Mouse (Mus musculus) layer of hippocampus, adult 9-11 months (tissue): ENCODE measurements around the gene Plcd4.
A peak's percentile ranks its signal among the peaks of the same experiment; 100 is the strongest.

ENCODE experiments used
- DNase-seq: peaks from one replicate; pipeline ENCODE4 v3.0.0; 2022

Gene Plcd4

DNA sequence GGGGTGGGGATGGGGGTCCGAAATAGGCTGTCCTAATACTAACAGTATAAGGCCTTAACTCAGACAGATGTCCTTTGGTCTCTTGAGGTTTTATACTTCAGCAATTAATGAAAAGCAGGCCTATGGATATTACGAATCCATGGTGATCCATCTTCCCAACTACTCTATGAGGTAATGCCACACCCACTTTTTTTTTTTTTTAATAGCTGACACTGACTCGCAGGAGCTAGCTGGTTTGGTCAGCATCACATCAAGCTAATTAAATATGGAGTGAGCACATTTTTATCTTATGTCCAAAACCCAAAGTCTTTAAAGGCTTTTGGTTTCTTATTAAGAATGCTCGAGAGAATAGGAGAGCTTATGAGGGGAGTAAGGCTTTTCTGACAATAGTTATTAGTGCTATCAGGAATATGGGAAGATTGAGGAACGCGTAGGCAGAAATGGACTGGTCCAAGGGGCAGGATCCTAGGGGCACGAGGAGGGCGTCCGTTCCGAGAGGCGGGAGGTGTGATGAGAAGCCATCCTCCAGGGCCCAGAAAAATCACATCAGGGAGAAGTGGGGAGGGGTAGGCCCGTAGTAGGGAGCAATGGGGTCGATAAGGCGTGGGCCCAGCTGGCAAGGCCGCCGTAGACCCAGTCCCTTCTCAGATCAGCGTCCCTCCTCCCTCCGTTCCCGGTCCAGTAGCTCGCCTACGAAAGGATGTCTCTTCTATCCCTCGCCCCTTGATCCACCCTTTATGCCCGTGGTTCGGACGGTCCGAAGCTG lies 58.0 kb downstream of the Plcd4 start:
- DNase-seq: no peak

DNA sequence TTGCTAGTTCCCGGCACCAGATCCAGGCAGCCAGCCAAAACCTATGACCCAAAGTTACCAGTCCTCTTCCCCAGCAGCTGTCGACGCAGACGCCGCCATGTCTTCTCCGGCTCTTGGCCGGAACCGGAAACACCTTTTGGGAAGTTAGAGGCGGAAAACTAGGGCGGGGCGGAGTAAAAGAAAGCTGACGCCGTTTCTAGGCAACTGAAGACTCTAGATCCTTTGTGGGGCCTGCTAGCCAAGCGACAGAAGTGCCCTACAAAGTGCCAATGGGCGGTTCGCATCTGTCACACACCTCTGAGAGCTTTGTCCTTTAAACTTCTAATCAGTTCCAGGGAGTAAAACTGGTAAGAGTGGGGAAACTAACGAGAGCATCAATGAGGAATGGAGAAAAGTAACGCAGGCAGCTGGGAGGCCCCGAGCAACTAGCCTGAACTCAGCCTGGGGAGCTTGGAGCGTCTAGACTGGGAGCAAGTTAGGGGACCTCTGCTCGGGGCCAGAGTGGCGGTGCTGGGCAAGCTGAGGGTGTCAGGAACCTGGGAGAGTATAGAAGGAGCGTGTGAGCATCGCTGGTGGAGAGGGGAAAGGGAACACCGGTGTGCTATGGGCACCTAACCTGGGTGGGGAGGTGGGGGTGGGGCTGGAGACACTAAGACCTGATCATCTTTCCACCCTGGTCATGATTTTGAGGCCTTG lies 58.7 kb downstream of the Plcd4 start, which contains the start of the genes Rnf25 and Stk36:
Gene Rnf25 (minus strand): TSS at position 131 of the 696 bp plus-strand sequence.
Gene Stk36 (plus strand): TSS at position 179 of the 696 bp plus-strand sequence.
- DNase-seq: peak; percentile 88
